Mouse (Mus musculus) heart, postnatal 25 days (tissue): Measurements from ENCODE around the gene Haus6. TPM values are rescaled to one million over a fixed set of nuclear protein-coding genes. Genes with fewer than 3 reads are reported as not detected.

ENCODE experiments used
- total RNA-seq, 2 experiments: library from RNA; stranded (reverse); gene quantifications; 2 replicates each; pipeline ENCODE4 v1.2.3; 2021

The Haus6 gene
- total RNA-seq, 2 experiments from 2014 or later, result 3.8 to 4.2 TPM

Other genes with a start within 250 kb of the Haus6 start
- not detected for gene Saxo1, start 53.7 kb downstream of the Haus6 start, total RNA-seq
- 10 to 100 TPM; 56.3 to 61.1 TPM for gene Rraga, start 36.4 kb downstream of the Haus6 start, total RNA-seq
- gene Plin2, start 58.0 kb upstream of the Haus6 start, total RNA-seq, result 100 to 1,000 TPM; 117 to 120 TPM
- gene Dennd4c, start 136.5 kb upstream of the Haus6 start, total RNA-seq, result 10 to 100 TPM; 33.7 to 34.7 TPM
- 100 to 1,000 TPM; 460 to 507 TPM for gene Rps6, start 245.4 kb upstream of the Haus6 start, total RNA-seq